Mouse (Mus musculus) heart, postnatal 0 days (tissue): ENCODE measurements around the gene Ercc4. TPM values are rescaled to one million over a fixed set of nuclear protein-coding genes. Genes with fewer than 3 reads are reported as not detected.
A peak's percentile ranks its signal among the peaks of the same experiment; 100 is the strongest.

Source experiments
- ATAC-seq: fragments of 200-750 bp; cut with Nextera tagmentation; 2 replicates; pipeline ENCODE4 v1.8.0; 2017; ENCODE audit warnings: low read depth, moderate number of reproducible peaks, moderate library complexity; ENCODE audit not compliant: insufficient read depth
- DNase-seq: peaks from one replicate; pipeline ENCODE4 v3.0.0-alpha.2; 2016; ENCODE audit warnings: low spot score
- H3K27ac ChIP-seq: fragments of 300-500 bp; sonication (generic); 2 replicates; pipeline ENCODE4 v1.5.1; 2014; ENCODE audit warnings: low read depth, mild to moderate bottlenecking
- H3K27me3 ChIP-seq: fragments of 300-500 bp; sonication (generic); 2 replicates; pipeline ENCODE4 v1.6.1; 2014; ENCODE audit warnings: low read length, mixed read lengths; ENCODE audit not compliant: control insufficient read depth, insufficient read depth
- H3K36me3 ChIP-seq: fragments of 300-500 bp; sonication (generic); replicated peaks from 2 replicates; pipeline ENCODE4 v1.6.1; 2014; ENCODE audit warnings: low read length, mixed read lengths; ENCODE audit not compliant: control insufficient read depth, insufficient read depth
- H3K4me1 ChIP-seq: fragments of 300-500 bp; sonication (generic); 2 replicates; pipeline ENCODE4 v1.6.1; 2014; ENCODE audit warnings: antibody characterized with exemption; ENCODE audit not compliant: control insufficient read depth, insufficient read depth
- H3K4me2 ChIP-seq: fragments of 300-500 bp; sonication (generic); 2 replicates; pipeline ENCODE4 v1.6.1; 2014; ENCODE audit warnings: low read depth, mild to moderate bottlenecking, low read length, moderate library complexity
- H3K4me3 ChIP-seq: fragments of 300-500 bp; sonication (generic); 2 replicates; pipeline ENCODE4 v1.5.1; 2014; ENCODE audit warnings: low read depth, low read length
- H3K9ac ChIP-seq: fragments of 300-500 bp; sonication (generic); replicated peaks from 2 replicates; pipeline ENCODE4 v1.6.1; 2014; ENCODE audit warnings: low read depth, low read length, mixed read lengths
- H3K9me3 ChIP-seq: fragments of 300-500 bp; sonication (generic); replicated peaks from 2 replicates; pipeline ENCODE4 v1.6.1; 2016; ENCODE audit warnings: low read length; ENCODE audit not compliant: control insufficient read depth
- CTCF ChIP-seq: IDR thresholded peaks from 2 replicates; pipeline ENCODE4 v1.5.1; 2016; ENCODE audit warnings: antibody characterized with exemption, control low read depth, low read depth
- EP300 ChIP-seq: IDR thresholded peaks from 2 replicates; pipeline ENCODE4 v1.6.1; 2016; ENCODE audit warnings: antibody characterized with exemption, low read depth
- WGBS: fragments of 180-500 bp; shearing (Covaris S2); extraction: QIAGEN DNeasy Blood & Tissue Kit; methylation state at CpG from one replicate; pipeline ENCODE4 v1.1.7; 2014; 5-methylcytosine and 5-hydroxymethylcytosine counted together
- polyA plus RNA-seq: library from polyadenylated mRNA; unstranded; fragments of >200 nt; fragmentation: Nextera tagmentation; extraction: Ambion mirVana; gene quantifications from 2 replicates; pipeline ENCODE4 v1.2.1, GENCODE M21; 2015
- total RNA-seq: library from RNA; depleted of rRNA; stranded (reverse); fragments of >200 nt; gene quantifications from 2 replicates; pipeline ENCODE4 v1.2.3, GENCODE M21; 2014; ENCODE audit warnings: low replicate concordance

Gene Ercc4
- total and polyA plus RNA-seq, 2 experiments from 2014 or later, result 5.9 to 10.7 TPM

DNA sequence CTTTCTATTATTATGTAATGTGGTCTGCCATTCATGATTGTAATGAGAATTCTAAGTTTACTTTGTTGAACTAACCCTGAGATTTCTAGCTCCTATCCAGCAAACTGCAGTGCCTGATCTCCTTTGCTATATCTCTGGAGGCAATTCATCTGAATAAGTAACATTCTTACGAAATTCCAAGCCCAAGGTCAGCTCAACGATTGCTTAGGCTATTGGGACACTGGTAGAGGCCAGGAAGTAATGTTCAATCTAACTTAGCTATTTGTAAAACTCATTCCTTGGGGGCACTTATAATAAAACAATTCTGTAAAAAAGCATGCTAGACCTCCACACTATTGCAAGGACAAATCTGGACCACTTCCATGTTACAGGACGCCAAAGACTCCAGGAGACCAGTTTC is 58.2 kb downstream of the Ercc4 start:
- no peaks in the 10 kb centered on the region for H3K4me1 ChIP-seq
- no peak for ATAC-seq
- no peak overlapping the region for H3K4me2 ChIP-seq
- H3K27me3 ChIP-seq, result no peaks in the 10 kb centered on the region
- WGBS, result 52% methylated on average over 3 of the region's 3 CpGs
- no peaks in the 10 kb centered on the region for H3K36me3 ChIP-seq
- H3K9ac ChIP-seq, result no peak overlapping the region
- no peak overlapping the region for H3K27ac ChIP-seq
- H3K4me3 ChIP-seq, result no peak overlapping the region
- no peak for TF ChIP-seq EP300
- no peak for TF ChIP-seq CTCF
- H3K9me3 ChIP-seq, result no peaks in the 10 kb centered on the region
- no peak for DNase-seq

DNA sequence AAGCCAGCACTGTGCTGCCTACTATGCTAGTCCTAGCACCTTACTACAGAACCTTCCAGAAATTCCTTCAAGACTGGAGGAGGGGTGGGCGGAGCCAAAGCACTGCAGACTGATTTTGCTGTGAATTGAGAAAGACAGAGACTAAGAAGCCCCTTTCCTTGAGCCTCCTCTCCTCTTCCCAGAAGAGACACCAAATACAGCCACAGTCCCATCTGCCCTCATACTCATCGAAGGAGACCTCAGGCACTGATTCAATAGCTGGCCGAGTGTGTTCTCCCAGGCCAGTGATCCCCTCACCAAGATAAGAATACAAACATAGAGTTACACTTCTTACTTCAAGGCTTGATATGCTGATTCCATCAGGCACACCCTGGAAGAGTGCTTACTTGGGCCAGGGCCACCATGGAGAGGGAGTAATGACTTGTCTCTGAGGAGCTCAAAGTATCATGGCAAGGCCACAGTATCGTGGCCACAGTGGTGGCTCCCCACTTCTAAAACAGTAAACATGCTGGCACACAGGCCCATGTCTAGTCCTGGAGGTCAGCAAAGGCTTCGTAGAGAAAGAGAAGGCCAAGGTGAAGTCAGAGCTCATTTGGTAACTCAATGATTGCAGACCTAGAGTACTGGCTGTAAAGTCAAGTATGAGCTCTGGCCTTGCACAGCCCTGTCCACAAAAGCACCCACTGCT is 63.7 kb downstream of the Ercc4 start:
- DNase-seq, result no peak
- ATAC-seq, result no peak
- no peak overlapping the region for H3K4me2 ChIP-seq
- H3K27me3 ChIP-seq, result no peaks in the 10 kb centered on the region
- H3K36me3 ChIP-seq, result no peaks in the 10 kb centered on the region
- H3K4me3 ChIP-seq, result no peak overlapping the region
- TF ChIP-seq EP300 (no peak), CTCF (no peak)
- H3K9me3 ChIP-seq, result no peaks in the 10 kb centered on the region
- no peak overlapping the region for H3K9ac ChIP-seq
- WGBS, result 82% methylated on average over 5 of the region's 5 CpGs
- no peak overlapping the region for H3K27ac ChIP-seq
- H3K4me1 ChIP-seq, result no peaks in the 10 kb centered on the region

- H3K27ac ChIP-seq, result no peak overlapping the region
- H3K9me3 ChIP-seq, result no peaks in the 10 kb centered on the region
- 79% methylated on average over 5 of the region's 5 CpGs for WGBS
- H3K4me1 ChIP-seq, result no peaks in the 10 kb centered on the region
- H3K36me3 ChIP-seq, result no peaks in the 10 kb centered on the region
- no peak for DNase-seq
- H3K4me2 ChIP-seq, result no peak overlapping the region
- TF ChIP-seq EP300 (no peak), CTCF (no peak)
- no peak for ATAC-seq
- no peak overlapping the region for H3K4me3 ChIP-seq
- H3K9ac ChIP-seq, result no peak overlapping the region
- no peaks in the 10 kb centered on the region for H3K27me3 ChIP-seq
Measured at GRCm38 (mm10) chr16:13182526-13182925, 73.0 kb downstream of the Ercc4 start.

DNA sequence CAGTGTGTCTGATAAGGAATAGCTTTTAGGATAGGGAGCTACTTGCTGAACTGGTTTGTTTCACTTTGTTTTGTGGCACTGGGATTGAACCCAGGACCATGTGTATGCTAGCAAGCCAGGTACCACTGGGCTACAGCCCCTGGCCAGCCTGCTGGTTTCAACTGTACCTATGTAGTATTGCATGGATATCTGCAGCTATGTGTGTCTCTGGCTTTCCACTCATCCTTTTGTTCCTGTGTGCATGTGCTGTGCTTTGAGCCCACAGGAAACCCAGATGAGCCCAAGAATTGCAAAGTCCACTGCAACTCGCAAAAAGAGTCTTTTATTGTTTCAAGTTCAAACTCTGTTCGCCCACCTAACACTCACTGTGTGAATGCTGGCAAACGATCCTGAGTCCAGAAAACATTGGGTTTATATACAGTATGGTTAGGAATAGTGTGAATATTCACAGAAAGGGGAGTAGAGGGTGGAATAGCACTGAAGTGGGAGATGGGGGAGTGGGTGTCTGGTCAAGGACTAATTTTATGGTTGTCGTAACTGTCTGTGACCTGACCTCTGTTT is 73.8 kb downstream of the Ercc4 start:
- H3K27ac ChIP-seq, result no peak overlapping the region
- no peak overlapping the region for H3K4me3 ChIP-seq
- ATAC-seq (no peak), DNase-seq (no peak)
- H3K4me1 ChIP-seq, result peaks cover under 1% of the 10 kb centered on the region; the same call in 1 of the 2 replicates
- no peak for TF ChIP-seq CTCF
- no peak for TF ChIP-seq EP300
- no peaks in the 10 kb centered on the region for H3K36me3 ChIP-seq
- H3K27me3 ChIP-seq, result no peaks in the 10 kb centered on the region
- no peak overlapping the region for H3K9ac ChIP-seq
- no peaks in the 10 kb centered on the region for H3K9me3 ChIP-seq
- WGBS, result 89% methylated on average over 4 of the region's 4 CpGs
- H3K4me2 ChIP-seq, result no peak overlapping the region

DNA sequence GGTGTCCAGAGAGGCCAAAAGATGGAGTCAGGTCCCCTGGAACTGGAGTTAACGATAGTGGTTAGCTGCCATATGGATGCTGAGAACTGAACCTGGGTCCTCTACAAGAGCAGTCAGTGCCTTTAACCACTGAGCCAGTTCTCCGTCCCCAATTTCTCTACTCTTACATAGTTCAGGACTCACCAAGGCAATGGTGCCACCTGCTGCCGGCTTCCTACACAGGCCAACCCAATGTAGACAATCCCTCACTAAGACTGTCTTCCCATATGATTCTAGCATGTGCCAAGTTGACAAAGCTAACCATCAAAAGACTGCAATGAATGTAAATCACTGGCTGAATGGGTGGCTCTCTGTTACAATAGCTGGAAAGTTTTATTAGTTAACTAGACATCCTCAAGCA is 74.9 kb downstream of the Ercc4 start:
- no peaks in the 10 kb centered on the region for H3K9me3 ChIP-seq
- WGBS, result 93% methylated on average over 3 of the region's 3 CpGs

More for the DNA sequence above, 74.9 kb downstream of the Ercc4 start:
- no peak for TF ChIP-seq EP300
- TF ChIP-seq CTCF, result peak; percentile 25; the same call in 1 of the 2 replicates
- Histone ChIP-seq H3K9ac (no peak overlapping the region), H3K4me3 (no peak overlapping the region), H3K27me3 (no peaks in the 10 kb centered on the region), H3K4me1 (peaks cover 11% of the 10 kb centered on the region), H3K27ac (no peak overlapping the region), H3K36me3 (no peaks in the 10 kb centered on the region), H3K4me2 (no peak overlapping the region)
- ATAC-seq (no peak), DNase-seq (no peak)
